8 mouse cellular contexts compared by ENCODE assay signal in the genomic region with DNA sequence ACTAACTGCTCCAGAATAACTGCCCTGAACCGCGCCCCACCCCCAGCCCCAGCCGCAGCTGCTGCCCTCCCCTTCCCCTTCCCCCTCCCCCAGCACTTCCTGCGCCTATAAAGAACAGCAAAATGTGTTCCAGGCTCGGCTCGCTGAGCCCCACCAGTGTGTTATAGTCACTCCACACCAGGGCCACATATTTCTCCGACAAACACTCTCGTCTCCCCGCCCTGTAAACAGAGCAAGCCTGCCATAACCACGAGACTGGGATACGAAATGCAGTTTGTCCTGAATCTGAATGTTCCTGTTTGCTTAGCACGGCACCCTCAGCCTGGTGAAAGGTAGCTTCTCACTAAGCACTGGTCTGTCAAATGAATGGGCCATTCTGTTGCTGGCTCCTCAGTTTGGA. TPM values are rescaled to one million over a fixed set of nuclear protein-coding genes. Genes with fewer than 3 reads are reported as not detected.
DNase-seq lines count a peak whose midpoint lies in the region; ATAC-seq lines count a peak whose summit lies in the region.

No protein-coding gene starts in this region.

- H3K27me3 ChIP-seq in heart, embryonic 12.5 days (replicated peaks): no peaks in the 10 kb centered on the region
- H3K27me3 ChIP-seq in limb, embryonic 10.5 days (ENCODE audit: low read depth, poor library complexity, severe bottlenecking): no peaks in the 10 kb centered on the region
- no peaks in the 10 kb centered on the region for H3K27me3 ChIP-seq in midbrain, embryonic 12.5 days

- peak overlapping the region; percentile 59 for H3K9ac ChIP-seq in heart, embryonic 12.5 days
- H3K9ac ChIP-seq in midbrain, embryonic 12.5 days (replicated peaks): peak overlapping the region; percentile 49; the same call in 1 of the 2 replicates

- peak; percentile 66 for ATAC-seq in heart, embryonic 12.5 days (ENCODE audit: insufficient number of reproducible peaks, low FRiP score)
- ATAC-seq in midbrain, embryonic 12.5 days (ENCODE audit: low FRiP score, low read depth): peak; percentile 25; the same call in 1 of the 2 replicates

- intact Hi-C loops in gastrocnemius, postnatal 36 days (cut with DNase I): no loop called here

- no peaks in the 10 kb centered on the region for H3K36me3 ChIP-seq in heart, embryonic 12.5 days
- 0 out of 2 replicates have a peak, but pooled peaks cover 3% of the 10 kb centered on the region for H3K36me3 ChIP-seq in limb, embryonic 10.5 days
- no peaks in the 10 kb centered on the region for H3K36me3 ChIP-seq in midbrain, embryonic 12.5 days

- H3K4me1 ChIP-seq in brown adipose tissue, adult 24 weeks (ENCODE audit: control insufficient read depth, insufficient read depth, insufficient read length, low read length): no peaks in the 10 kb centered on the region
- H3K4me1 ChIP-seq in heart, embryonic 12.5 days (replicated peaks): peaks cover 26% of the 10 kb centered on the region
- H3K4me1 ChIP-seq in limb, embryonic 10.5 days: peaks cover 44% of the 10 kb centered on the region
- H3K4me1 ChIP-seq in midbrain, embryonic 12.5 days: peaks cover 35% of the 10 kb centered on the region

- peak overlapping the region; percentile 62 for H3K4me2 ChIP-seq in heart, embryonic 12.5 days
- peak overlapping the region; percentile 41 for H3K4me2 ChIP-seq in midbrain, embryonic 12.5 days (replicated peaks)

- peak; percentile 53 for DNase-seq in gastrocnemius, postnatal 10 days
- DNase-seq in gastrocnemius, postnatal 36 days: no peak
- DNase-seq in B cell, adult 2 months: peak; percentile 30 to 32
- DNase-seq in limb, embryonic 10.5 days (ENCODE audit: low spot score): peak; percentile 84
- DNase-seq in thymus, postnatal 4 days: peak; percentile 91

- peak overlapping the region; percentile 39 for H3K4me3 ChIP-seq in brown adipose tissue, adult 24 weeks (ENCODE audit: insufficient read depth, low read depth, low read length)
- H3K4me3 ChIP-seq in heart, embryonic 12.5 days: peak overlapping the region; percentile 33
- H3K4me3 ChIP-seq in limb, embryonic 10.5 days: peak overlapping the region; percentile 42
- H3K4me3 ChIP-seq in midbrain, embryonic 12.5 days: 0 out of 2 replicates have a peak overlapping the region, but pooled peaks have one; percentile 10

- no peak overlapping the region for H3K27ac ChIP-seq in brown adipose tissue, adult 24 weeks (replicated peaks; ENCODE audit: low read depth, low read length)
- peak overlapping the region; percentile 77 for H3K27ac ChIP-seq in heart, embryonic 12.5 days (ENCODE audit: poor library complexity, severe bottlenecking)
- H3K27ac ChIP-seq in limb, embryonic 10.5 days: peak overlapping the region; percentile 91
- H3K27ac ChIP-seq in midbrain, embryonic 12.5 days (replicated peaks): peak overlapping the region; percentile 70

- WGBS in heart, embryonic 12.5 days: 3% methylated on average over 12 of the region's 12 CpGs
- WGBS in limb, embryonic 10.5 days: 4% methylated on average over 12 of the region's 12 CpGs
- WGBS in midbrain, embryonic 12.5 days: 11% methylated on average over 11 of the region's 12 CpGs

- H3K9me3 ChIP-seq in heart, embryonic 12.5 days (replicated peaks): no peaks in the 10 kb centered on the region
- no peaks in the 10 kb centered on the region for H3K9me3 ChIP-seq in limb, embryonic 10.5 days (replicated peaks)
- H3K9me3 ChIP-seq in midbrain, embryonic 12.5 days: no peaks in the 10 kb centered on the region

RNA-seq across cellular contexts. Expression of a gene that starts 2.5 kb away (rescaled TPM):
- under 1 TPM in 1 of 2 experiments, not detected in 1; 0.16 TPM for total RNA-seq in gastrocnemius, postnatal 10 days (2021)
- total RNA-seq in gastrocnemius, postnatal 36 days (2021): not detected
- polyA plus RNA-seq in brown adipose tissue, adult 24 weeks (2012; ENCODE audit: insufficient read depth, insufficient read length, missing spikeins): not detected in 2 replicates
- 0.14 and 0.15 TPM in 2 replicates for polyA plus RNA-seq in heart, embryonic 12.5 days (2016; fragmentation: Nextera tagmentation; extraction: Ambion mirVana)
- polyA plus RNA-seq in limb, embryonic 10.5 days (2016; fragmentation: Nextera tagmentation; extraction: Ambion mirVana): 0.96 and 0.98 TPM in 2 replicates
- polyA plus RNA-seq in midbrain, embryonic 12.5 days (2016; fragmentation: Nextera tagmentation; extraction: Ambion mirVana): 1.7 and 1.8 TPM in 2 replicates

RNA-seq across cellular contexts. Expression of a gene that starts 12.2 kb away (rescaled TPM):
- 10 to 100 TPM; 10.7 to 13.3 TPM for total RNA-seq in gastrocnemius, postnatal 10 days (2021)
- 1 to 10 TPM; 1.6 to 2.1 TPM for total RNA-seq in gastrocnemius, postnatal 36 days (2021)
- polyA plus RNA-seq in brown adipose tissue, adult 24 weeks (2012; ENCODE audit: insufficient read depth, insufficient read length, missing spikeins): 0.28 and 0.54 TPM in 2 replicates
- polyA plus RNA-seq in heart, embryonic 12.5 days (2016; fragmentation: Nextera tagmentation; extraction: Ambion mirVana): 19.6 and 29.4 TPM in 2 replicates
- polyA plus RNA-seq in limb, embryonic 10.5 days (2016; fragmentation: Nextera tagmentation; extraction: Ambion mirVana): 13.7 and 13.8 TPM in 2 replicates
- polyA plus RNA-seq in midbrain, embryonic 12.5 days (2016; fragmentation: Nextera tagmentation; extraction: Ambion mirVana): 7.0 and 12.6 TPM in 2 replicates

RNA-seq across cellular contexts. Expression of a gene that starts 20.9 kb away (rescaled TPM):
- under 1 TPM; 0.16 to 0.21 TPM for total RNA-seq in gastrocnemius, postnatal 10 days (2021)
- total RNA-seq in gastrocnemius, postnatal 36 days (2021): not detected
- polyA plus RNA-seq in brown adipose tissue, adult 24 weeks (2012; ENCODE audit: insufficient read depth, insufficient read length, missing spikeins): not detected in 2 replicates
- 0.14 and 0.28 TPM in 2 replicates for polyA plus RNA-seq in heart, embryonic 12.5 days (2016; fragmentation: Nextera tagmentation; extraction: Ambion mirVana)
- 0.79 and 1.5 TPM in 2 replicates for polyA plus RNA-seq in limb, embryonic 10.5 days (2016; fragmentation: Nextera tagmentation; extraction: Ambion mirVana)
- 28.8 and 34.8 TPM in 2 replicates for polyA plus RNA-seq in midbrain, embryonic 12.5 days (2016; fragmentation: Nextera tagmentation; extraction: Ambion mirVana)

RNA-seq across cellular contexts. Expression of a gene that starts 35.9 kb away (rescaled TPM):
- total RNA-seq in gastrocnemius, postnatal 10 days (2021): 10 to 100 TPM; 20.6 to 24.5 TPM
- 1 to 10 TPM; 1.5 to 2.2 TPM for total RNA-seq in gastrocnemius, postnatal 36 days (2021)
- polyA plus RNA-seq in brown adipose tissue, adult 24 weeks (2012; ENCODE audit: insufficient read depth, insufficient read length, missing spikeins): not detected in 2 replicates
- polyA plus RNA-seq in heart, embryonic 12.5 days (2016; fragmentation: Nextera tagmentation; extraction: Ambion mirVana): 3.5 and 4.2 TPM in 2 replicates
- 2.6 and 5.7 TPM in 2 replicates for polyA plus RNA-seq in limb, embryonic 10.5 days (2016; fragmentation: Nextera tagmentation; extraction: Ambion mirVana)
- 49.3 and 55.3 TPM in 2 replicates for polyA plus RNA-seq in midbrain, embryonic 12.5 days (2016; fragmentation: Nextera tagmentation; extraction: Ambion mirVana)

RNA-seq across cellular contexts. Expression of a gene that starts 47.4 kb away (rescaled TPM):
- 10 to 100 TPM; 54.1 to 69.8 TPM for total RNA-seq in gastrocnemius, postnatal 10 days (2021)
- 10 to 100 TPM; 62.4 to 62.7 TPM for total RNA-seq in gastrocnemius, postnatal 36 days (2021)
- 36.7 and 41.0 TPM in 2 replicates for polyA plus RNA-seq in brown adipose tissue, adult 24 weeks (2012; ENCODE audit: insufficient read depth, insufficient read length, missing spikeins)
- polyA plus RNA-seq in heart, embryonic 12.5 days (2016; fragmentation: Nextera tagmentation; extraction: Ambion mirVana): 87.3 and 91.9 TPM in 2 replicates
- 149 and 158 TPM in 2 replicates for polyA plus RNA-seq in limb, embryonic 10.5 days (2016; fragmentation: Nextera tagmentation; extraction: Ambion mirVana)
- 102 TPM in 2 replicates for polyA plus RNA-seq in midbrain, embryonic 12.5 days (2016; fragmentation: Nextera tagmentation; extraction: Ambion mirVana)

Comparison
In these comparisons a context has a peak if more than half of its experiments do, and no peak if none do; other contexts are left out.
1. DNase-seq: peak in gastrocnemius, postnatal 10 days (single experiment), B cell, adult 2 months (2 of 2), limb, embryonic 10.5 days (single experiment) and thymus, postnatal 4 days (single experiment); none in gastrocnemius, postnatal 36 days (0 of 2).
2. RNA of a gene that starts 20.9 kb away (polyA plus RNA-seq): 28.8 to 34.8 TPM in midbrain, embryonic 12.5 days; 0.79 to 1.5 TPM in limb, embryonic 10.5 days, 0.14 to 0.28 TPM in heart, embryonic 12.5 days and not detected in brown adipose tissue, adult 24 weeks; every median in the first group is over 10 times any median in the second.
3. Peak in every context shown above with its lines, with median percentiles within 50 percentile points of each other: H3K4me3 ChIP-seq.